In genomic region chr11:79711766-79712369, GRCm38 (mm10) we compare ENCODE assay signal across 7 mouse cellular contexts.
A peak's percentile ranks its signal among the peaks of the same experiment; 100 is the strongest.
DNase-seq lines count a peak whose midpoint lies in the region; ATAC-seq lines count a peak whose summit lies in the region.

No protein-coding gene starts in this region.

- peak; percentile 35 for DNase-seq in R1 (ENCODE audit: low read depth, low spot score)
- peak; percentile 81 for DNase-seq in intestine, embryonic 14.5 days (ENCODE audit: low spot score)
- DNase-seq in left cerebral cortex, postnatal 4 days: no peak

- peak overlapping the region; percentile 99 for H3K4me2 ChIP-seq in forebrain, embryonic 16.5 days (ENCODE audit: low read length)
- peak overlapping the region; percentile 99 for H3K4me2 ChIP-seq in intestine, embryonic 14.5 days (ENCODE audit: low read length)

- WGBS in forebrain, embryonic 16.5 days: 1% methylated on average over 46 of the region's 46 CpGs
- WGBS in intestine, embryonic 14.5 days: under 1% methylated on average over 40 of the region's 46 CpGs

- peaks cover 14% of the 10 kb centered on the region for H3K4me1 ChIP-seq in forebrain, embryonic 16.5 days (replicated peaks; ENCODE audit: control insufficient read depth, insufficient read depth, low read length)
- peaks cover 37% of the 10 kb centered on the region for H3K4me1 ChIP-seq in intestine, embryonic 14.5 days (replicated peaks; ENCODE audit: control insufficient read depth, insufficient read depth, low read length)

- intact Hi-C loops in left cerebral cortex, postnatal 4 days (cut with DNase I): loop anchor here (2.0 kb wide), 1 partner anchor 209 kb away; no protein-coding TSS in a partner anchor

- H3K27me3 ChIP-seq in forebrain, embryonic 16.5 days (replicated peaks; ENCODE audit: control insufficient read depth, insufficient read depth, low read length): peaks cover 30% of the 10 kb centered on the region
- peaks cover 19% of the 10 kb centered on the region for H3K27me3 ChIP-seq in intestine, embryonic 14.5 days (replicated peaks; ENCODE audit: control insufficient read depth, insufficient read depth, low read length)

- H3K4me3 ChIP-seq in forebrain, embryonic 16.5 days (replicated peaks; ENCODE audit: low read length): peak overlapping the region; percentile 71
- H3K4me3 ChIP-seq in intestine, embryonic 14.5 days (ENCODE audit: low read depth, low read length): peak overlapping the region; percentile 57

- H3K9me3 ChIP-seq in forebrain, embryonic 16.5 days (ENCODE audit: control insufficient read depth, low read length): no peaks in the 10 kb centered on the region
- no peaks in the 10 kb centered on the region for H3K9me3 ChIP-seq in intestine, embryonic 14.5 days (ENCODE audit: control insufficient read depth, low read length)

- peak; percentile 8 for ATAC-seq in CD4-positive, CD25-positive, alpha-beta regulatory T cell, adult 4 months
- ATAC-seq in forebrain, embryonic 16.5 days: no peak
- no peak for ATAC-seq in intestine, embryonic 14.5 days (replicated peaks; ENCODE audit: low FRiP score, low TSS enrichment, low read depth)
- ATAC-seq in megakaryocyte, adult 5-6 weeks (ENCODE audit: poor library complexity, severe bottlenecking): 0 out of 2 replicates have a peak, but pooled peaks have one; percentile 13
- no peak for ATAC-seq in activated CD4-positive, CD25-positive, alpha-beta regulatory T cell, adult 4 months

- peak overlapping the region; percentile 57 for H3K9ac ChIP-seq in forebrain, embryonic 16.5 days (replicated peaks; ENCODE audit: low read depth, low read length)
- H3K9ac ChIP-seq in intestine, embryonic 14.5 days (ENCODE audit: low read length): peak overlapping the region; percentile 75

- no peaks in the 10 kb centered on the region for H3K36me3 ChIP-seq in forebrain, embryonic 16.5 days (ENCODE audit: control insufficient read depth, insufficient read depth)
- no peaks in the 10 kb centered on the region for H3K36me3 ChIP-seq in intestine, embryonic 14.5 days (ENCODE audit: control insufficient read depth, insufficient read depth, low read length)

- no peak overlapping the region for H3K27ac ChIP-seq in forebrain, embryonic 16.5 days (ENCODE audit: low read length)
- no peak overlapping the region for H3K27ac ChIP-seq in intestine, embryonic 14.5 days (ENCODE audit: low read depth)

Comparison
In these comparisons a context has a peak if more than half of its experiments do, and no peak if none do; other contexts are left out.
1. ATAC-seq: peak in CD4-positive, CD25-positive, alpha-beta regulatory T cell, adult 4 months (single experiment) and megakaryocyte, adult 5-6 weeks (single experiment); none in forebrain, embryonic 16.5 days (single experiment), intestine, embryonic 14.5 days (single experiment) and activated CD4-positive, CD25-positive, alpha-beta regulatory T cell, adult 4 months (single experiment).